Mouse (Mus musculus) right cerebral cortex, adult 18-20 months (tissue): ENCODE measurements around the gene Fcer1g.

ENCODE experiments used
- DNase-seq: peaks from one replicate; pipeline ENCODE4 v3.0.0; 2022; ENCODE audit warnings: mixed read lengths

Gene Fcer1g

GRCm38 (mm10) chr1:171239992-171240744 is 6.0 kb upstream of the Fcer1g start:
- no peak for DNase-seq

- DNase-seq, result no peak
These were observed 4.3 kb upstream of the Fcer1g start for GRCm38 (mm10) chr1:171238463-171238862.

- DNase-seq, result no peak
These were observed 3.3 kb upstream of the Fcer1g start for GRCm38 (mm10) chr1:171237438-171237837.

- no peak for DNase-seq
These were observed 1.6 kb upstream of the Fcer1g start for GRCm38 (mm10) chr1:171235791-171236190.

- DNase-seq, result no peak
These were observed 373 bp upstream of the Fcer1g start for GRCm38 (mm10) chr1:171234538-171234937.

- DNase-seq, result no peak
These were observed 1.1 kb downstream of the Fcer1g start for GRCm38 (mm10) chr1:171232800-171233730.

- no peak for DNase-seq
These were observed 1.8 kb downstream of the Fcer1g start for GRCm38 (mm10) chr1:171232348-171232747.

GRCm38 (mm10) chr1:171231844-171232243 is 2.3 kb downstream of the Fcer1g start:
- no peak for DNase-seq

GRCm38 (mm10) chr1:171230215-171230614 is 4.0 kb downstream of the Fcer1g start:
- DNase-seq, result no peak

GRCm38 (mm10) chr1:171229750-171230149 is 4.4 kb downstream of the Fcer1g start:
- DNase-seq, result no peak

- no peak for DNase-seq
These were observed 6.3 kb downstream of the Fcer1g start for GRCm38 (mm10) chr1:171227879-171228278.

- no peak for DNase-seq
These were observed 7.4 kb downstream of the Fcer1g start for GRCm38 (mm10) chr1:171226780-171227179.

GRCm38 (mm10) chr1:171224857-171225256 is 9.3 kb downstream of the Fcer1g start, which contains the start of gene Apoa2:
Apoa2 (plus strand) TSS chr1:171225054.
- no peak for DNase-seq

GRCm38 (mm10) chr1:171223796-171224195 is 10.4 kb downstream of the Fcer1g start:
- DNase-seq, result no peak

- no peak for DNase-seq
These were observed 11.0 kb downstream of the Fcer1g start for GRCm38 (mm10) chr1:171223168-171223567.

- DNase-seq, result peak; percentile 98
These were observed 11.7 kb downstream of the Fcer1g start, which contains the start of gene Tomm40l for GRCm38 (mm10) chr1:171222238-171223155. Tomm40l (minus strand) TSS chr1:171222514.

GRCm38 (mm10) chr1:171221281-171222193 is 12.6 kb downstream of the Fcer1g start:
- DNase-seq, result peak; percentile 20

- DNase-seq, result peak; percentile 90
These were observed 13.3 kb downstream of the Fcer1g start for GRCm38 (mm10) chr1:171220871-171221270.

GRCm38 (mm10) chr1:171216241-171216955 is 17.8 kb downstream of the Fcer1g start:
- DNase-seq, result no peak

- no peak for DNase-seq
These were observed 20.2 kb downstream of the Fcer1g start, which contains the start of gene Nr1i3 for GRCm38 (mm10) chr1:171213801-171214496. Nr1i3 (plus strand) TSS chr1:171213970.
